Mouse (Mus musculus): ENCODE measurements around the gene Ppm1k.

DNA sequence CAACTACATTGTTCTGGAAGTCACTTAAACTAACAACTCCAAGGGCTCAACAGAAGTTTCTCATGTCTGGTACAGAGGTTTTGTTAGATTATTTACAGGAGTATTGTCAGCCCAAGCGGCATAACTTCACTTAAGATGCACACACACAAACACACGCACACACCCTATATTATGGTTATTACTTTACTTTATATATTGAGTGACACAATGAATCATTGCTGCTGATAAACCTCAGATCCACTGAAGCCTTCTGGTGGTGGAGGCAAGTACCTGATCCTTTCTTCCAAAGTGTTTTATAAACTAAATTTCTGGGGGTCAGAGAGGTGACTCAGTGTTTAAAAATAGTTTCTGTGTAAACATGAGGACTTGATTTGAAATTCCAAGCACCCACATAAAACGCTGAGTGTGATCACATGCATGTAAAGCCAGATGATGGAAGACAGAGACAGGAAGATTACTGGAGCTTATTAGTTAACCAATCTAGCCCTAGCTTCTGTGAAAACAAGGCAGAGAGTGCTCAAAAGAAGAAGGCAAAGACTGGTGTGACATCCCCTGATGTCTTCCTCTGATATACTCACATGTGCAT is 16.0 kb upstream of the Ppm1k start:
- TF ChIP-seq CTCF (IDR thresholded peaks at IDR 0.05; ENCODE audit: low read depth, low read length), result no peak
- no peak for TF ChIP-seq POLR2A (IDR thresholded peaks at IDR 0.05; ENCODE audit: insufficient read depth, low read length)
